Mouse (Mus musculus) myocyte (in vitro differentiated cells): Measurements from ENCODE around the gene Rab10. TPM values are rescaled to one million over a fixed set of nuclear protein-coding genes. Genes with fewer than 3 reads are reported as not detected.

Experiments
- H3K27me3 ChIP-seq: one replicate; pipeline ENCODE4 v1.6.1; 2011; ENCODE audit not compliant: control insufficient read depth, insufficient read depth, insufficient read length
- H3K36me3 ChIP-seq: one replicate; pipeline ENCODE4 v1.6.1; 2011; ENCODE audit not compliant: control insufficient read depth, insufficient read depth
- H3K4me2 ChIP-seq: one replicate; pipeline ENCODE4 v1.6.1; 2011; ENCODE audit warnings: low read depth, control low read depth
- H3K4me3 ChIP-seq: one replicate; pipeline ENCODE4 v1.5.1; 2011; ENCODE audit warnings: mild to moderate bottlenecking, control low read depth, moderate library complexity
- H3K79me2 ChIP-seq: one replicate; pipeline ENCODE4 v1.6.1; 2011; ENCODE audit not compliant: control insufficient read depth, insufficient read depth
- H3ac ChIP-seq: one replicate; pipeline ENCODE4 v1.6.1; 2011; ENCODE audit not compliant: control insufficient read depth, insufficient read length
- CEBPB ChIP-seq: IDR thresholded peaks from 2 replicates; pipeline ENCODE4 v1.6.1; 2011; ENCODE audit warnings: mild to moderate bottlenecking, moderate library complexity; ENCODE audit not compliant: poor library complexity, insufficient read depth, severe bottlenecking
- E2F4 ChIP-seq: IDR thresholded peaks from one replicate; pipeline ENCODE4 v1.6.1; 2011; ENCODE audit warnings: mild to moderate bottlenecking, control low read depth, moderate library complexity; ENCODE audit not compliant: insufficient read depth
- MAX ChIP-seq: IDR thresholded peaks from one replicate; pipeline ENCODE4 v1.6.1; 2011; ENCODE audit warnings: low read depth, mild to moderate bottlenecking, control low read depth
- MYOD1 ChIP-seq, 3 experiments: IDR thresholded peaks; one replicate each; pipeline ENCODE4 v1.6.1; 2011; ENCODE audit warnings: control low read depth in 2 of 3, low read depth in 2 of 3, mild to moderate bottlenecking in 2 of 3, moderate library complexity in 1 of 3; ENCODE audit not compliant: insufficient read length in 2 of 3, control insufficient read depth in 1 of 3
- MYOG ChIP-seq, 3 experiments: IDR thresholded peaks; one replicate each; pipeline ENCODE4 v1.6.1; 2011; ENCODE audit warnings: control low read depth in 2 of 3, low read depth in 2 of 3, mild to moderate bottlenecking in 2 of 3; ENCODE audit not compliant: insufficient read length in 2 of 3, control insufficient read depth in 1 of 3, insufficient read depth in 1 of 3
- POLR2A ChIP-seq: IDR thresholded peaks from one replicate; pipeline ENCODE4 v1.6.1; 2011; ENCODE audit warnings: low read depth, mild to moderate bottlenecking, control low read depth, moderate library complexity; ENCODE audit not compliant: insufficient read length
- POLR2AphosphoS2 ChIP-seq: IDR thresholded peaks from one replicate; pipeline ENCODE4 v1.6.1; 2011; ENCODE audit warnings: low read depth, control low read depth; ENCODE audit not compliant: insufficient read length
- REST ChIP-seq: IDR thresholded peaks from one replicate; pipeline ENCODE4 v1.6.1; 2011; ENCODE audit warnings: mild to moderate bottlenecking, control low read depth, moderate library complexity; ENCODE audit not compliant: insufficient read depth, insufficient read length
- SRF ChIP-seq: IDR thresholded peaks from one replicate; pipeline ENCODE4 v1.6.1; 2011; ENCODE audit warnings: low read depth; ENCODE audit not compliant: control insufficient read depth, insufficient read length
- TCF12 ChIP-seq: IDR thresholded peaks from one replicate; pipeline ENCODE4 v1.6.1; 2011; ENCODE audit warnings: mild to moderate bottlenecking, control low read depth; ENCODE audit not compliant: poor library complexity, insufficient read depth, severe bottlenecking
- TCF3 ChIP-seq: IDR thresholded peaks from one replicate; pipeline ENCODE4 v1.6.1; 2011; ENCODE audit warnings: low read depth, control low read depth; ENCODE audit not compliant: insufficient read length
- USF1 ChIP-seq: IDR thresholded peaks from one replicate; pipeline ENCODE4 v1.6.1; 2011; ENCODE audit warnings: low read depth, mild to moderate bottlenecking, control low read depth, moderate library complexity
- polyA plus RNA-seq: library from polyadenylated mRNA; unstranded; fragments of >200 nt; fragmentation: generic; extraction: Trizol; gene quantifications from one replicate; pipeline ENCODE4 v1.2.1, GENCODE M21; 2012; ENCODE audit warnings: missing spikeins

The Rab10 gene
- polyA plus RNA-seq, 1 experiment, result 81.0 TPM

DNA sequence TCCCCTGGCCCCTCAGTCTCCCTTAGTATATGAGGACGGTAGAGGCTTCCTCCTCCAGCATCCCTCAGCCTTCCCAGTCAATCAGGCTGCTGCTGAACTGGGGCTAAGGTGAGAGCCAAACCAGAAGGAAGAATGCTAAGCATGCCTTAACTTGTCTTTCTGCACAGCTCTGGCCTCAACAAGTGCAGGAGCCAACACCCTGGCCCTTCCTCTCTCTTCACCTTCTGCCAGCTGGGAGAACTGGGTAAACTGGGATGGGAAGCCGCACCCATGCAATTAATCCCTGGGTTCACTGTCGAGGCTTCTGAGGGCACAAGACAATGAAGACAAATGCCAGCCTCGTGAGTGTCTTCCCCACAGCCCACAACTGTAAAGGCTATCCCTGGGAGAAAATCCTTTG, 19.9 kb upstream of the Rab10 start:
- no peaks in the 10 kb centered on the region for H3K79me2 ChIP-seq
- H3K4me2 ChIP-seq, result no peak overlapping the region

GRCm38 (mm10) chr12:3325232-3325631, 15.5 kb upstream of the Rab10 start:
- Histone ChIP-seq H3K36me3 (no peaks in the 10 kb centered on the region), H3K4me2 (no peak overlapping the region), H3ac (no peak overlapping the region), H3K4me3 (no peak overlapping the region), H3K79me2 (no peaks in the 10 kb centered on the region), H3K27me3 (no peaks in the 10 kb centered on the region)
- TF ChIP-seq CEBPB, result no peak
- no peak for TF ChIP-seq POLR2A
- no peak for TF ChIP-seq E2F4
- TF ChIP-seq REST, result no peak
- TF ChIP-seq MYOG (IDR thresholded peaks at IDR 0.05; ENCODE audit: control insufficient read depth in 1 of 3, insufficient read depth in 1 of 3, insufficient read length in 2 of 3, low read depth in 2 of 3), result no peak
- no peak for TF ChIP-seq POLR2AphosphoS2
- no peak for TF ChIP-seq TCF3
- TF ChIP-seq TCF12, result no peak
- no peak for TF ChIP-seq SRF
- TF ChIP-seq USF1, result no peak
- TF ChIP-seq MAX, result no peak
- TF ChIP-seq MYOD1 (IDR thresholded peaks at IDR 0.05; ENCODE audit: control insufficient read depth in 1 of 3, insufficient read length in 2 of 3, low read depth in 2 of 3), result no peak

More for the DNA sequence above, 19.9 kb upstream of the Rab10 start:
- no peak overlapping the region for H3ac ChIP-seq
- no peak for TF ChIP-seq MYOD1 (IDR thresholded peaks at IDR 0.05; ENCODE audit: control insufficient read depth in 1 of 3, insufficient read length in 2 of 3, low read depth in 2 of 3)
- TF ChIP-seq USF1, result no peak
- no peak for TF ChIP-seq SRF
- TF ChIP-seq MAX, result no peak
- peak in 1 of 3 experiments; percentile 54 for TF ChIP-seq MYOG (IDR thresholded peaks at IDR 0.05; ENCODE audit: control insufficient read depth in 1 of 3, insufficient read depth in 1 of 3, insufficient read length in 2 of 3, low read depth in 2 of 3)
- TF ChIP-seq POLR2A, result no peak
- H3K4me3 ChIP-seq, result no peak overlapping the region
- no peaks in the 10 kb centered on the region for H3K36me3 ChIP-seq
- no peaks in the 10 kb centered on the region for H3K27me3 ChIP-seq

GRCm38 (mm10) chr12:3323241-3323640, 13.5 kb upstream of the Rab10 start:
- H3K4me3 ChIP-seq, result no peak overlapping the region
- peak overlapping the region; percentile 3 for H3K4me2 ChIP-seq
- H3K36me3 ChIP-seq, result no peaks in the 10 kb centered on the region
- no peak overlapping the region for H3ac ChIP-seq
- TF ChIP-seq MYOD1 (IDR thresholded peaks at IDR 0.05; ENCODE audit: control insufficient read depth in 1 of 3, insufficient read length in 2 of 3, low read depth in 2 of 3) (peak in 1 of 3 experiments; percentile 62), MYOG (IDR thresholded peaks at IDR 0.05; ENCODE audit: control insufficient read depth in 1 of 3, insufficient read depth in 1 of 3, insufficient read length in 2 of 3, low read depth in 2 of 3) (peak in 1 of 3 experiments; percentile 72), CEBPB (no peak)
- no peaks in the 10 kb centered on the region for H3K79me2 ChIP-seq
- no peaks in the 10 kb centered on the region for H3K27me3 ChIP-seq

GRCm38 (mm10) chr12:3319377-3319776, 9.6 kb upstream of the Rab10 start:
- Histone ChIP-seq H3ac (no peak overlapping the region), H3K79me2 (no peaks in the 10 kb centered on the region), H3K36me3 (no peaks in the 10 kb centered on the region), H3K27me3 (no peaks in the 10 kb centered on the region), H3K4me2 (peak overlapping the region; percentile 54), H3K4me3 (no peak overlapping the region)
- TF ChIP-seq MYOG (IDR thresholded peaks at IDR 0.05; ENCODE audit: control insufficient read depth in 1 of 3, insufficient read depth in 1 of 3, insufficient read length in 2 of 3, low read depth in 2 of 3) (peak; percentile 52 to 90 (median 85)), MAX (no peak), MYOD1 (IDR thresholded peaks at IDR 0.05; ENCODE audit: control insufficient read depth in 1 of 3, insufficient read length in 2 of 3, low read depth in 2 of 3) (peak; percentile 79 to 90 (median 88)), REST (no peak), TCF12 (peak; percentile 68), E2F4 (no peak), POLR2A (no peak), CEBPB (no peak), USF1 (no peak), SRF (no peak), TCF3 (no peak)

- peak overlapping the region; percentile 30 for H3K4me2 ChIP-seq
- TF ChIP-seq MAX (no peak), REST (no peak), SRF (no peak), USF1 (no peak), POLR2A (no peak), MYOD1 (IDR thresholded peaks at IDR 0.05; ENCODE audit: control insufficient read depth in 1 of 3, insufficient read length in 2 of 3, low read depth in 2 of 3) (no peak), MYOG (IDR thresholded peaks at IDR 0.05; ENCODE audit: control insufficient read depth in 1 of 3, insufficient read depth in 1 of 3, insufficient read length in 2 of 3, low read depth in 2 of 3) (no peak), E2F4 (no peak), TCF3 (no peak), TCF12 (no peak), CEBPB (no peak), POLR2AphosphoS2 (no peak)
- no peak overlapping the region for H3ac ChIP-seq
- no peak overlapping the region for H3K4me3 ChIP-seq
- H3K36me3 ChIP-seq, result no peaks in the 10 kb centered on the region
- no peaks in the 10 kb centered on the region for H3K27me3 ChIP-seq
- no peaks in the 10 kb centered on the region for H3K79me2 ChIP-seq
Observed at GRCm38 (mm10) chr12:3316937-3317336, 7.2 kb upstream of the Rab10 start.
